Mouse (Mus musculus): ENCODE results near the gene Vmn1r214. TPM values are rescaled to one million over a fixed set of nuclear protein-coding genes. Genes with fewer than 3 reads are reported as not detected.

Vmn1r214 gene
- polyA plus RNA-seq, 1 experiment from 2014 or later, result not detected

- H3K9ac ChIP-seq (replicated peaks; ENCODE audit: low read depth, low read length), result no peak overlapping the region
- no peak overlapping the region for H3K4me2 ChIP-seq (replicated peaks; ENCODE audit: low read depth, low read length)
- no peak overlapping the region for H3K4me3 ChIP-seq (ENCODE audit: low read depth, low read length)
- no peaks in the 10 kb centered on the region for H3K9me3 ChIP-seq (ENCODE audit: control insufficient read depth, low read depth, low read length)
- no peaks in the 10 kb centered on the region for H3K27me3 ChIP-seq (ENCODE audit: control insufficient read depth, insufficient read depth, low read length)
- no peak for ATAC-seq (ENCODE audit: insufficient number of reproducible peaks, insufficient read depth, low FRiP score, low read depth)
- no peaks in the 10 kb centered on the region for H3K36me3 ChIP-seq (ENCODE audit: control insufficient read depth, insufficient read depth, low read length)
- no peaks in the 10 kb centered on the region for H3K4me1 ChIP-seq (ENCODE audit: control insufficient read depth, insufficient read depth, low read length)
- WGBS, result 60% methylated on average over 2 of the region's 2 CpGs
- no peak overlapping the region for H3K27ac ChIP-seq (ENCODE audit: low read length)
These were observed 39.1 kb downstream of the Vmn1r214 start for GRCm38 (mm10) chr13:23069312-23069711.

Other genes with a start within 250 kb of the Vmn1r214 start
- not detected in 2 replicates for gene Vmn1r209, start 220.7 kb upstream of the Vmn1r214 start, polyA plus RNA-seq (2014; fragmentation: Nextera tagmentation; extraction: Ambion mirVana)
- gene Vmn1r210, start 199.1 kb upstream of the Vmn1r214 start, polyA plus RNA-seq (2014; fragmentation: Nextera tagmentation; extraction: Ambion mirVana), result not detected in 2 replicates
- gene Vmn1r211, start 172.9 kb upstream of the Vmn1r214 start, polyA plus RNA-seq (2014; fragmentation: Nextera tagmentation; extraction: Ambion mirVana), result not detected in 2 replicates
- gene Vmn1r212, start 146.2 kb upstream of the Vmn1r214 start, polyA plus RNA-seq (2014; fragmentation: Nextera tagmentation; extraction: Ambion mirVana), result not detected in 2 replicates
- not detected in 2 replicates for gene Vmn1r213, start 22.8 kb upstream of the Vmn1r214 start, polyA plus RNA-seq (2014; fragmentation: Nextera tagmentation; extraction: Ambion mirVana)
- gene Vmn1r215, start 37.6 kb downstream of the Vmn1r214 start, polyA plus RNA-seq (2014; fragmentation: Nextera tagmentation; extraction: Ambion mirVana), result not detected in 2 replicates
- not detected in 2 replicates for gene Vmn1r217, start 87.8 kb downstream of the Vmn1r214 start, polyA plus RNA-seq (2014; fragmentation: Nextera tagmentation; extraction: Ambion mirVana)
- not detected in 2 replicates for gene Vmn1r218, start 102.7 kb downstream of the Vmn1r214 start, polyA plus RNA-seq (2014; fragmentation: Nextera tagmentation; extraction: Ambion mirVana)
- not detected in 2 replicates for gene Vmn1r219, start 128.9 kb downstream of the Vmn1r214 start, polyA plus RNA-seq (2014; fragmentation: Nextera tagmentation; extraction: Ambion mirVana)
- gene Vmn1r220, start 157.6 kb downstream of the Vmn1r214 start, polyA plus RNA-seq (2014; fragmentation: Nextera tagmentation; extraction: Ambion mirVana), result not detected in 2 replicates
- gene Vmn1r221, start 183.7 kb downstream of the Vmn1r214 start, polyA plus RNA-seq (2014; fragmentation: Nextera tagmentation; extraction: Ambion mirVana), result not detected in 2 replicates
- not detected in 2 replicates for gene Vmn1r222, start 205.5 kb downstream of the Vmn1r214 start, polyA plus RNA-seq (2014; fragmentation: Nextera tagmentation; extraction: Ambion mirVana)
- gene Vmn1r223, start 216.7 kb downstream of the Vmn1r214 start, polyA plus RNA-seq (2014; fragmentation: Nextera tagmentation; extraction: Ambion mirVana), result not detected in 2 replicates